Mouse (Mus musculus): Measurements from ENCODE around the gene Snx10.

GRCm38 (mm10) chr6:51593446-51594035 is 69.8 kb downstream of the Snx10 start:
- no peak for TF ChIP-seq CTCF (IDR thresholded peaks at IDR 0.05; ENCODE audit: extremely low read depth, insufficient read length, insufficient replicate concordance, low read depth, low read length)
- TF ChIP-seq POLR2A (IDR thresholded peaks at IDR 0.05; ENCODE audit: low read depth, low read length) = no peak
